Mouse (Mus musculus) testis, adult 2 months (tissue): ENCODE data around the gene Cyp2j12.
"Not testable (repeated sequence)": the region's sequence is repeated elsewhere in the genome, so short reads cannot be mapped to it uniquely, and the experiment has no call there.

Experiments used
- CTCF ChIP-seq: fragments of 200-500 bp; IDR thresholded peaks from 2 replicates; pipeline ENCODE4 v1.5.1; 2012; ENCODE audit warnings: low read depth, mild to moderate bottlenecking, inconsistent platforms, low read length, moderate library complexity; ENCODE audit not compliant: control insufficient read depth, insufficient read depth, insufficient replicate concordance
- POLR2A ChIP-seq: fragments of 200-500 bp; IDR thresholded peaks from 2 replicates; pipeline ENCODE4 v1.6.1; 2012; ENCODE audit warnings: low read depth, mild to moderate bottlenecking, inconsistent platforms, low read length, moderate library complexity; ENCODE audit not compliant: control insufficient read depth

DNA sequence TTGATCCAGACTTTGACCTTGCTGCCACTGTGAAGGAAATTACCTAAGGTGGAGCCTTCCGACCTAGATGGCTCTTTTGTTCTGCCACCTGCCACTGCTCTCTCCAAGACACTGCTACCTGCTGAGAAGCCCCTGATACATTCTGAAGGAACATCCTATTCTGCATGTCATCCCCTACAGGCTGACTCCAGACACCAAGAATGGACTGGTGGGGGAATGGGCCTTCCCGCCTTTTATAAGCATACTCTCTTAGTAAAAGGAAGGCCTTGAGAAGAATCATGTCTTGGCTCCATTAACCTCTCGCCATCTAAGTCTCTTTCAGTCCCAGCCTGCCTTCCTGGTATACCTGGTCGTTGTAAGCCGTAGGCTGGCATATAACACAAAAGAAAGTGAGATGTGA lies 48.4 kb upstream of the Cyp2j12 start:
- not testable (repeated sequence) for TF ChIP-seq POLR2A, CTCF
